Mouse (Mus musculus): Measurements from ENCODE around the gene Gabbr2.

Gabbr2 gene

DNA sequence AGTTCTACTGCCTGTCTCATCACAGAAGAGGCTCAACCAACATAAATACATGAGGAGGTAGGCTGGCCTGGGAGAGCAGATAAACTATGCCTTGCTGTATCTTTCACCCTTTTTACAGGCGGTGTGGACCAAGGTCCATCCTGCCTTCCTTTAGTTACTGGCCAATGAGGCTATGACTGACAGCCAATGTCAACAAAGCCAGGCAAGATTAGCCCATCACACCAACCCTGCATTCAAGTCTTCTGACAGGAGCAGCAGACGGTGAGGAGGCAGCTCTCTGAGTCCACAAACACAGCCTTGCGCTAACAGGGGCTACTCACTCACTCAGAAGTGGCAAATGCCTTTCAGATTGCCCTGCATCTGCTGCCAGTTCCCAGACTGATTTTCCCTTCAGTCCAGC, 3.4 kb downstream of the Gabbr2 start:
- peak; percentile 23 for DNase-seq

DNA sequence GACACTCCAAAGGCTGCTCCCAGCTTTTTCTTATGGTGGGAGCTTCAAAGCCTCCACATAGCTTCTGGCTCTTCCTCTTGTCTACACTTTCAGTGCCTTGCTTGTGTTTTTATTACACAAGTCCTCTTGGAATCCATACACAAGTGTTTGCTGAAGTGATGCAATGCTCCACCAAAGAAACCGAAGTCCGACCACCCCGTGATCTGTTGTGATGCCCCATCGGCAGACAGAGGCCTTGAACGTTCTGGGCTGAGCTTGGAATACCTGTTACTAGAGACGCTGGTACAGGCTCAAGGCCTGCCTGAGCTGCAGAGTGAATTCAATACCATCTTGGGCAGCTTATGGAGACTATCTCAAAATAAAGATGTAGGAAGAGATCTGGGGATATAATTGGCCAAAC, 3.9 kb downstream of the Gabbr2 start:
- peak; percentile 23 for DNase-seq

- peak; percentile 58 for DNase-seq
Measured at GRCm38 (mm10) chr4:46986054-46986453, 5.6 kb downstream of the Gabbr2 start.

GRCm38 (mm10) chr4:46982912-46983311, 8.8 kb downstream of the Gabbr2 start:
- DNase-seq: peak; percentile 31

- peak; percentile 35 for DNase-seq
Measured at GRCm38 (mm10) chr4:46982094-46982493, 9.6 kb downstream of the Gabbr2 start.

DNA sequence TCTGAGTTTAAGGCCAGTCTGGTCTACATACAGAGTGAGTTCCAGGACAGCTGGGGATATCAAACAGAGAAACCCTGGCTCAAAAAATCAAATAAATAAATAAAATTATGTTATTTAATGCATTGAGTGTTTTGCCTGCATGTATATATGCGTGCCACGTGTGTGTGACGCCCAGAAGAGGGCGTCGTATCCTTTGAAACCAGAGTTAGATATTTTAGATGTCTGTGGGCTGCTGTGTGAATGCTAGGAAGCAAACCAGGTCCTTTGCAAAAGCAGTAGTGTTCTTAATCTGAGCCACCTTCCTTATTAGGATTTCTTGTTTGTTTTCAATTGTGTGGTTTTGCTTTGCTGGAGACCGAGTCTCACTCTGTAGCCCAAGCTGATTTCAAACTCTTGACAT, 13.3 kb downstream of the Gabbr2 start:
- DNase-seq: no peak

- DNase-seq: no peak
Measured at GRCm38 (mm10) chr4:46977161-46977560, 14.5 kb downstream of the Gabbr2 start.

GRCm38 (mm10) chr4:46976671-46977071, 15.0 kb downstream of the Gabbr2 start:
- DNase-seq: peak; percentile 81

- no peak for DNase-seq
Measured at GRCm38 (mm10) chr4:46973322-46973721, 18.4 kb downstream of the Gabbr2 start.

GRCm38 (mm10) chr4:46967981-46968380, 23.7 kb downstream of the Gabbr2 start:
- DNase-seq: no peak

DNA sequence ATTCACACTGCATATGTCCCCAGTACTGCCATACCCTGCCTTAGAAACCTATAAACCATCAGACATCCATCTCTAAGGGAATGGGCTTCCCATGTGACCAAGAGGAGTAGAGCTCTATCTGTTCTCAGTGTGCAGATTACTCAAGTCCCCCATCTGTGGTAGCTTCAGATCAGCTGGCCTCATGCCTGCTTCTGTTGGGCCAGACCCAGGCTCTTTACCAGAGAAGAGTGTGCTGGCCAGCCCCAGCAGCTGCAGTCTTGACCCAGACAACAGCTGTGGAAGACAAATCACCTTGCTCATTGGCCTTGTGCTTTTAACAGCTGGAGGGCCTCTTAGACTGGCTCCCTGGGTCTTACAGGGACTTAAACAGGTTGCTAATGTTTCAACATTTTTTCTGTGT, 25.1 kb downstream of the Gabbr2 start:
- DNase-seq: no peak

DNA sequence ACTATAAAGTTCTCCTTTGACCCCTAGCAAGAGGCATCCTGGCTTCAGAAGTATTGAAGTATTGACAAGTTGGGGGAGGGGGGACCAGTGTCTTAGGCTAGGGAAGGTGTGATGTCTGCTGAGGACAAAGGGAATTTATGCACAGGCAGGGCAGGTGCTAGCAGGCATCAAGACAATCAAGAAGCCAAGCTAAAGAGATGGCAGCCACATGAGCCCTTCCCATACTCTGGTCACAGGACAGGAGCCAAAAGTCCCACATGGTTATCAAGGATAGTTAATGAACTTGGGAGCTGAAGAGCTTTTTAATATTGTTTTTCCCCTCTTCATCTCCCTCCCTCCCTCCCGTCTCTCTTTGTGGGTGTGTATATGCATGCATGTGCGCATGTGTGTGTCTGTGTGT, 30.3 kb downstream of the Gabbr2 start:
- DNase-seq: no peak

DNA sequence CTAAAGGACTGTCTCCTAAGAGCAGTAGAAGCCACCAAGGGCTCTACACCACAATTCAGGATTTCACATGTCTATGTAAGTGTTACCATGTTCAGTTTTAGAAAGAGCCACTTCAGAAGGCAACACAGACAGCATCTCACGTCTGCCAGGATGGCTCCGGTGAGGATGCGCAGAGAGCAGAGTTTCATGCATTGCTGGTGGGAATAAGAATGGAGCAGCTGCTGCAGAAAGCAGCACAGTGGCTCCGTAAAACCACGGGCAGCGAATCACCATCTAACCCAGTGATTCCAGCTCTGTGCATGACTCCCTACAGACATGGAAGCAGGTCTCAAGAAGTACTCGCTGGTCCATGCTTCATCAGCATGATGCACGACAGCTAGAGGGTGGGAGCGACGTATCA, 31.5 kb downstream of the Gabbr2 start:
- DNase-seq: no peak

DNA sequence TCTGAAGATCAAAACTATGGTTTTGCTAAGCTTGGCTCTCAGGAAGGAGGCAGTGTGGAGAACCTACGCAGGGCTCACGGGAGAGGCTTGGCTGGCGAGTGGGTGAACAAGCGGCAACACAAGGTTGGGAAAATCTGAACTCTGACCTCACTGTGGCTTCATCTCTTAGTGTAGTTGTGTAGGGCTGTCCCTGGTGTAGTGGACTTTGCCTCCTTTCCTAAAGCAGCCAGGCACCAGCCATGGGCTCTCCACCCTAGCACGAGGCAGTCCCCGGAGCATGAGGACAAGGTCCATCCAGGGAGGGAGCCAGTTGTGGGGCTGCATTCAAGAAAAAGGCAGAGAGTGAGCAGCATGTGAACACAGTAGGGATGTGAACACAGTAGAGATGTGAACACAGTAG, 31.9 kb downstream of the Gabbr2 start:
- no peak for DNase-seq

DNA sequence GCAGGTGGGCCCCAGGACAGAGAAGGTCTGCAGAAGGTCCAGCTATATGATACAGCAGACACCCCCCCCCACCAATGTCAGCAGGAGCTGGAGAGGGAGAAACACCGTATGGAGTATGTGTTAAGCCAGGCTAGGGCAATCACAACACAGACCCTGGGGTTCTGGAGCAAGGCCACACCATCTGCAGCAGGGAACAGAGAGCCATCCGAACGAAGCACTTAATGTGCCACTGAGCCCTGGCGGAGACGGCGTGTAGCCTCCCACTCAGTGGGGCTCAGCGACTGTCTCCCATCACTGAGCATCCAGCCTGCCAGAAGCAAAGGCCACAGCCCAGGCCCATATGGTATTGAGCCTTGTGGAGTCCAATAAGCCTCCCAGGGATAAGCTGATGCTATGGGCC, 33.7 kb downstream of the Gabbr2 start:
- DNase-seq: peak; percentile 86

- no peak for DNase-seq
Measured at GRCm38 (mm10) chr4:46956966-46957365, 34.7 kb downstream of the Gabbr2 start.

DNA sequence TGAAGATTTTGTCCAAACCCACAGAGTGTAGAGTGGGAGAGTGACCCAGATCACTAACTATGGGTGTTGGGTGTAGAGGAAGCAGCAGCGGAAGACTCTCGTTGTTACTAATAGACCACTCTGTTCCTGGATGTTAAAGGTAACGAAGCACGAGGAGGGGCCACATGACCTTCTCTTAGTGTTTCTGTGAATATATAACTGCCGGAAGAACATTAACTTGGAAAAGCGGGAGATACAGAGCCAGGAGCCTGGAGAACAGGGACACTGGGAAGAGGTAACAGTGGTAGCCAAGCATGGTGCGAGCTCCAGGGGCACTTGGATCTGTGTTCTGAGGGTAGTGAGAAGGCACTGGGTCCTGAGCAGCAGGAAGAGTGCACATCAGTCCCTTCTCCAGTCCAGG, 38.7 kb downstream of the Gabbr2 start:
- no peak for DNase-seq

GRCm38 (mm10) chr4:46952562-46952961, 39.1 kb downstream of the Gabbr2 start:
- DNase-seq: no peak

- DNase-seq: peak; percentile 59
Measured at GRCm38 (mm10) chr4:46934291-46934690, 57.4 kb downstream of the Gabbr2 start.

GRCm38 (mm10) chr4:46933590-46933989, 58.1 kb downstream of the Gabbr2 start:
- DNase-seq: no peak

DNA sequence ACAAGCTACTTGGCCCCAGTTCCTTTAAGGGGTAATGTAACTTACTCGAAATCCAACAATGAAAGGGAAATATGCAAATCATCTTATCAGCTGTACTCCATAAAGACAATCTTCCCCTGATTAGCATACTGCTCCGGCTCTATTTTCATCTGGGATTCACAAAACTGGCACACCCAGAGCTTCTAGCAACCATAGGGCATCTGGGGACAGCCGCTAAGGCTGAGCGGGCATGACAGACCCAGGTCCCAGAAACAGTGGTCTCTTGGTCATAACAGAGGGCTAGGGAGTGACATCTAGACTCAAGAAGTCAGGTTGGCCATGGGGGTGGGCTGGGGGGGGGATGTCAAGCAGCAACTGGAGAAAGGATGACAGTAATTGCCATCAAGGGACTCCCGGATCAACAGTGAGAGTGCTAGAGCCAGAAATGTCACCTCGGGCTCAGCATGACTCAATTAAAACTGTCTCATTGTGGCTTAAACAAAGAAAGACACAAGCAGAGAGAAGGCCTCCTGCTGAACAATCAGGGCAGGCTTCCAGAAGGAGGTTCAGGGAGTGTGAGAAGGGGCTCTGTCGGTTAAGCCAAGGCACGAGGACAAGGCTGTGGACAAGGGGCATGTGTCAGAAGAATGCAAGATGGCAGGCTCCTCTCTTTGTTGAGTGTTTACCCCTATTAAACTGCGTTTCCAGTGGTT, 59.8 kb downstream of the Gabbr2 start:
- DNase-seq: no peak

- DNase-seq: no peak
Measured at GRCm38 (mm10) chr4:46928112-46928511, 63.6 kb downstream of the Gabbr2 start.

DNA sequence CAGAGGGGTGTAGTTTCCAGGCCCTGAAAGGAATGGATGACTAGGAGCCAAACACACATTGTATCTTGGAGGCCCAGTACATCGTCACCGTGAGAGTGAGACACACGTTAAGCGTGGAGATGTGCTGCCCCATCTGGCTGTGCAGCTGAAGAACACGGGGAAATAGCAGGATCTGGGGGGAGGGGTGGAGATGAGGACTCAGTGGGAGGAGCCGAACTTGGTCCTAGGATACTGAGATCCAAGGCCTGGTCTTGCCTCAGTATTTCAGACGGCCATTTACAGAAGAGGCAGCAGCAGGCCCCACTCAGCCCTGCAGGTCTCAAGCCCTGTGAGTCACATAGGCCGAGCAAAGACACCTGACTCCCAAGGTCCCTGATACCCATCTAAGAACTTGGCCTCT, 72.5 kb downstream of the Gabbr2 start:
- DNase-seq: no peak

GRCm38 (mm10) chr4:46916786-46917185, 74.9 kb downstream of the Gabbr2 start:
- no peak for DNase-seq

DNA sequence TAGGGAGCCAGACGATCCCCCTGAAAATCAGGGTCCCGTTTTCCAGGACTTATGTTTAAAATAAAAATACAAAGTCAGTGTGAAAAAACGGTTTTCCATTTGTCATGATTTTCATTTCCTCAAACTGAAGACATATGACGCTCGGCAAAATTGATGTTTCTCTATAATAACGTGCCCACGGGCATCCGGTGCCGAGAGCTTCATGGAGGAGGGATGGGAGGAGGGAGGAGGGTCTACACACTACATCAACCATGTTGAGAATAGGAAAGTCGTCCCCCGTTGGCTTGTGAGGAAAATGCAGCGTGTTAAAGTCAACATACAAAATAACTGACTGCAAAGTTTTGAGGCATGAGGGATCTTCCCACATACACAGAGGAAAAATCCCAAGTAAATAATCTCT, 75.7 kb downstream of the Gabbr2 start:
- no peak for DNase-seq

All from cerebellum, adult 8-10 months (tissue).